Mouse (Mus musculus): ENCODE measurements around the gene Polrmt.
A peak's percentile ranks its signal among the peaks of the same experiment; 100 is the strongest.

DNA sequence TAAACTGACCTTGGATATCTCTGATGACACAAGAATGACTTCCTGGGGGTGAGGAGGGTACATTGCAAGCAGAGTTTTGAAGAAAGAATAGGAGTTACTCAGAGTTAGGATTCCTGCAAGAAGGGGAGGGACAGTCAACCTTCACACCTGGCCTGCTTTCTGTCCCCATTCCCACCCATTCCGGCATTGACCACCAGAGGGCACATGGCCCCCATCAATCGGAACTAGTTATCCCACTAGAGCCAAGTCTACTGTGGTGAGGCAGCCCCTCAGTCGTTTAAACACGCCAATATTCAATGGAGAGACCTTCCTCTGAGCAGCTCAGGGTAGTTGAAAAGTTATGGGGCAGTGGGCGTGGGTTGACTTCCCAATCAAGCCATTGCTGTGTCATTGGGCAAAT, 22.0 kb upstream of the Polrmt start:
- TF ChIP-seq CTCF (IDR thresholded peaks at IDR 0.05; ENCODE audit: low read depth) (peak; percentile 93), EP300 (IDR thresholded peaks at IDR 0.05; ENCODE audit: low read depth) (no peak)
